Mouse (Mus musculus) layer of hippocampus, adult 2 months (tissue): ENCODE results near the gene Sh3d19. TPM values are rescaled to one million over a fixed set of nuclear protein-coding genes. Genes with fewer than 3 reads are reported as not detected.

ENCODE experiments used
- DNase-seq, 2 experiments: peaks; one replicate each; pipeline ENCODE4 v3.0.0; 2022; ENCODE audit warnings: low spot score in 2 of 2
- H3K27ac ChIP-seq: fragments of 200-600 bp; 2 replicates; pipeline ENCODE4 v1.8.1; 2022
- H3K4me3 ChIP-seq: fragments of 200-600 bp; 2 replicates; pipeline ENCODE4 v1.8.1; 2022; ENCODE audit warnings: mild to moderate bottlenecking
- CTCF ChIP-seq: fragments of 200-600 bp; conservative IDR thresholded peaks from 2 replicates; pipeline ENCODE4 v1.8.1; 2022; ENCODE audit warnings: antibody characterized with exemption, mild to moderate bottlenecking, moderate library complexity
- total RNA-seq, 2 experiments: library from RNA; stranded (reverse); gene quantifications; 2 replicates each; pipeline ENCODE4 v1.2.3; 2021

Sh3d19 gene
- total RNA-seq, 2 experiments from 2014 or later, result 19.1 to 27.2 TPM

GRCm38 (mm10) chr3:86149521-86149920, 178.6 kb downstream of the Sh3d19 start:
- no peak for TF ChIP-seq CTCF
- DNase-seq, result no peak
- H3K27ac ChIP-seq, result no peak overlapping the region
- no peak overlapping the region for H3K4me3 ChIP-seq

GRCm38 (mm10) chr3:86168841-86169425, 198.0 kb downstream of the Sh3d19 start:
- no peak overlapping the region for H3K27ac ChIP-seq
- no peak for TF ChIP-seq CTCF
- H3K4me3 ChIP-seq, result no peak overlapping the region
- DNase-seq, result no peak

- Histone ChIP-seq H3K4me3 (no peak overlapping the region), H3K27ac (no peak overlapping the region)
- DNase-seq, result no peak
- TF ChIP-seq CTCF, result no peak
Measured at GRCm38 (mm10) chr3:86179714-86180113, 208.8 kb downstream of the Sh3d19 start.

Other genes starting within 250 kb of the Sh3d19 start
- gene Fam160a1, start 153.8 kb upstream of the Sh3d19 start, total RNA-seq, result 10 to 100 TPM; 13.5 to 15.0 TPM
- under 1 TPM; 0.13 to 0.22 TPM for gene Glt28d2, start 83.6 kb upstream of the Sh3d19 start, total RNA-seq
- gene Gm37240, start 83.6 kb upstream of the Sh3d19 start, total RNA-seq, result 1 to 10 TPM; 1.4 to 2.4 TPM
- gene Prss48, start 31.4 kb downstream of the Sh3d19 start, total RNA-seq, result not detected
- gene Rps3a1, start 171.6 kb downstream of the Sh3d19 start, total RNA-seq, result 100 to 1,000 TPM; 399 to 429 TPM